Mouse (Mus musculus): Measurements from ENCODE around the gene Olfr705.
"Not testable (repeated sequence)": the region's sequence is repeated elsewhere in the genome, so short reads cannot be mapped to it uniquely, and the experiment has no call there.

Gene Olfr705

DNA sequence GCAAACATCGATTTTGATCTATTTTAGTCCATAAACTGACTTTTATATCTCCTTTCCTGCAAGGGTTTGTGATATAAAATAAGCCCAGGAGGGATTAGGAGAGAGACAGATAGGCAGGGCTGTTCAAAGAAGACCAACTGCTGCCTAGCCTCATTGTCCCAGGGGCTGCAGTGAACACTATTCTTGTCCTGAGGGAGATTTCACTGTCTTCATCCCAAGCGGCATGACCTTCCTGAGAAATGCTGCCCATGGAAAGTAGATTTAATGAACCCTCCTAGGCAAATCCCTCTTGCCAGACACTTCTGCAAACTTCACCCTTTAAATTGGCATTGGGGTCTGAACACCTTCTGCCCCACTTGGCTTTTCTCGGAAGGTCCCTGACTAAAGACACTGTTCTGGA lies at the start of gene Olfr705:
TSS of gene Olfr705 (minus strand) at position 101 of the 400 bp plus-strand sequence.
- DNase-seq: no peak

DNA sequence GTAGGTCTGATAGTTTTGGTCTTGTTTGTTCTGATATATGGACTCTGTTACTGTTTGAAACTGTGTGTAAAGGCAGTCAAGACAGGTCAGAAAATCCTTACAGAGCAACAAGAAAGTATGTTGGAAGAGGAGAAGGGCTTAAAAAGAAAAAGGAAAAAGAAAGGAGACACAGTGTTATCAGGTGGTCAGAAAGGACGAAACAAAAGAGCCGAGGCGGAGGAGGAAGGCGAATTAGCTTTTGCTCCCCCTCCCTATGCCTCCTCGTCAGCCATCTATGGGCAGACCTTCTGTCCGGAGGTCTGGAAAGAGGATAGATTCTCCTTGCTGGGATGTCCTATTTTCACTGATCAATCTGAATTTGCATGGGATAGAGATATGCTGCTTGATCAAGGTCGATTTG lies 44.3 kb upstream of the Olfr705 start:
- not testable (repeated sequence) for DNase-seq

DNA sequence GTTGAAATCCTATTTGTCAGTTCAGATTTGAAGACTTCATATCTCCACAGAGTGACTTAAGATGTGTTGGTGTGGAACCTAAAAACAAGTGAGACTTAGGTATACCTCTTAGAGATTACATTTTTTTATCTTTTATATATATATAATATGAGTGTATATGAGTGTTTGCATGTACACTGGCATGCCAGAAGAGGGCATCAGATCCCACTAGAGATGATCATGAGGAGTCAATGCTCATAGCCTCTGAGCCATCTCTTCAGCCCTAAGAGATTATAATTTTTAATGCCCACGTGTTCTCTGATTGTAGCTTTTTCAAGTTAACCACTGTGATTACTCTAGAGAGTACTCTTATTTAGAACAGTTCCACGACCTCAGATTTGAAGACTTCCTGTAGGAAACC lies 31.0 kb upstream of the Olfr705 start, which contains the start of gene Olfr1532-ps1:
TSS of gene Olfr1532-ps1 (plus strand) at position 326 of the 400 bp plus-strand sequence.
- no peak for DNase-seq

DNA sequence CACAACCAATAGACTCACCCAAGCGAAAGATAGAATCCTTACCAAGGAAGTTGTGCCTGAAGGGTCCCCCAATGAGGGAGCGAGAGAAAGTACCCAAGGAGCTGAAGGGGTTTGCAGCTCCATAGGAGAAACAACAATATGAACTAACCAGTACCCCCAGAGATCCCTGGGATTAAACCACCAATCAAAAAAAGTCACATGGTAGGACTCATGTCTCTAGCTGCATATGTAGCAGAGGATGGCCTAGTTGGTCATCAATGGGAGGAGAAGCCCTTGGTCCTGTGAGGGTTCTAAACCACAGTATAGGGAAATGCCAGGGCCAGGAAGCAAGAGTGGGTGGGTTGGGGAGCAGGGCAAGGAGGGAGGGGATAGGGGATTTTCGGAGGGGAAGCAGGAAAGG lies 24.4 kb upstream of the Olfr705 start, which contains the start of gene Olfr707:
TSS of gene Olfr707 (minus strand) at position 101 of the 400 bp plus-strand sequence.
- not testable (repeated sequence) for DNase-seq

DNA sequence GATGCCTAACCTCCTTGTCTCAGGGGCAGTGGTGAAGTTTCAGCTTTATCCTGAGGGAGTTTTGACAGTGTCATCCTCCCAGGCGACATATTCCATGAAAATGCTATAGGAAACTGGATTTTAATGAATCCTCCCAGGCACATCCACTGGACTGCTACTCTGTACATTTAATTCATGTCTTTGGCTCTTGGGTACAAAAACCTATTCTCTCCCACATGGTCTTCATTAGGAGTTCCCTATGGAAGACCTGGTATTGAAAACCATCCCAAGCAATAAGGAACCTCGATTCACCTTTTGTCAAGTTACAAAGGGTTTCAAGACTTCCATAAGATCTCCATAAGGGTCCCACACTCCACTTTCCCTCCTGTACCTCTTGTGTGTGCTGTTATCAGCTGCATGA lies 11.4 kb upstream of the Olfr705 start, which contains the start of gene Olfr706:
TSS of gene Olfr706 (minus strand) at position 101 of the 400 bp plus-strand sequence.
- no peak for DNase-seq

DNA sequence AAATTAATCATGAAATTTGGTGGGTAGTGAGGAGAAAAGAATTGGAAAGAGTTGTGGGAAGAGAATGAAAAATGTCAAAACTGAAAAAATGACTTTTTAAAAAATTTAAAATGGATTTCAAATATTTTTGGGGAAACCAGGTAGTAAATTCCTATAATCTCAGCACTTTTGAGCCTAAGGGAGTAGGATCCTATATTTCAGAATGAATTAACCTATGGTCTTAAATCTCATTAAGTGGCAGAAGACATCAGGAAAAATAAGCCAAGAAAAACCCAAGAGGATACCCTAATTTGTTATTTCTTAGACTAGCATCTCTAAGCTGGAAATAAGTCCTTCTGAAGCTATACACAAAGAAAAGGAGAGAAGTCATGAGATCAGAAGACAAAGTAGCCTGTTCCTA lies 13.8 kb downstream of the Olfr705 start, which contains the start of gene Olfr704:
TSS of gene Olfr704 (plus strand) at position 301 of the 400 bp plus-strand sequence.
- DNase-seq: no peak

DNA sequence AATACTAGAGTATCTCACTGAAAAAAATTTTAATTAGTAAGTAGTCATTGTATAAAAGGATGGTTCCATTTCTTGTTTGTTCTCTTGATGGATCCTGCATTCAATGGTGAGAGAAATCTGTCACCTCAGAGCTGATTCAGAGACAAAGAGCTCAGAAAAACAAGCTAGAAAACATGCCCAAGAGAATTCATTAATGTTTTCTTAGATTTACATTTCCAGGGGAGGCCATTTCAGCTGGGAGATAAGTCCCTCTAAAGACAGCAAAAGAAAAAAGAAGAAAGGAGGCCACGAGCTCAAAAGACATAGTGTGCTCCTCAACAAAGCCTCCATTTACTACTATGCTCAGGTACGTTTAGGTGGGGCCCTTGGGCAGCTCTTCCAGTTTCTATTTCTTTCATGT lies 33.6 kb downstream of the Olfr705 start, which contains the start of gene Olfr703:
TSS of gene Olfr703 (plus strand) at position 301 of the 400 bp plus-strand sequence.
- no peak for DNase-seq

DNA sequence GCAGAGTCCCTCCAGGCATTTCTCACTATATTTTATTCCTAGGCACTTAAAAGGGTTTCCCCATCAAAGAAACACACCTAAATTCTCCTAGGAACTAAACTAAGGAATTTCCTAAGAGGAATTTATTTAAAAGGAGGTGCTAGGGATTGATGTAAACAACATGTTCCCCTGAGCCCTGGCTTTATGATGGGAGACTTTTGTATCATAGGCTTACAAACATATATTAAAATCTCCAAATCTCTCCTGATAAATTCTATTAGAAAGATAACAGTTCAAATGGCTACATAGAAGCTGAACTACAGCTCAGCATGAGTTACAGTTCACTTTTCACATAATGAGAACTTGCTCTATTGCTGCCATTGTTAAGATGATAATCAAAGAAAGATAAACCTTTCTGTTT lies 42.9 kb downstream of the Olfr705 start, which contains the start of gene Olfr702:
TSS of gene Olfr702 (minus strand) at position 101 of the 400 bp plus-strand sequence.
- DNase-seq: no peak

All from layer of hippocampus, adult 9-11 months (tissue).